Mouse (Mus musculus): ENCODE data around the gene Card6. TPM values are rescaled to one million over a fixed set of nuclear protein-coding genes. Genes with fewer than 3 reads are reported as not detected.

Gene Card6
- polyA plus RNA-seq (2015; fragmentation: Nextera tagmentation; extraction: Ambion mirVana): 2.6 and 2.9 TPM in 2 replicates

DNA sequence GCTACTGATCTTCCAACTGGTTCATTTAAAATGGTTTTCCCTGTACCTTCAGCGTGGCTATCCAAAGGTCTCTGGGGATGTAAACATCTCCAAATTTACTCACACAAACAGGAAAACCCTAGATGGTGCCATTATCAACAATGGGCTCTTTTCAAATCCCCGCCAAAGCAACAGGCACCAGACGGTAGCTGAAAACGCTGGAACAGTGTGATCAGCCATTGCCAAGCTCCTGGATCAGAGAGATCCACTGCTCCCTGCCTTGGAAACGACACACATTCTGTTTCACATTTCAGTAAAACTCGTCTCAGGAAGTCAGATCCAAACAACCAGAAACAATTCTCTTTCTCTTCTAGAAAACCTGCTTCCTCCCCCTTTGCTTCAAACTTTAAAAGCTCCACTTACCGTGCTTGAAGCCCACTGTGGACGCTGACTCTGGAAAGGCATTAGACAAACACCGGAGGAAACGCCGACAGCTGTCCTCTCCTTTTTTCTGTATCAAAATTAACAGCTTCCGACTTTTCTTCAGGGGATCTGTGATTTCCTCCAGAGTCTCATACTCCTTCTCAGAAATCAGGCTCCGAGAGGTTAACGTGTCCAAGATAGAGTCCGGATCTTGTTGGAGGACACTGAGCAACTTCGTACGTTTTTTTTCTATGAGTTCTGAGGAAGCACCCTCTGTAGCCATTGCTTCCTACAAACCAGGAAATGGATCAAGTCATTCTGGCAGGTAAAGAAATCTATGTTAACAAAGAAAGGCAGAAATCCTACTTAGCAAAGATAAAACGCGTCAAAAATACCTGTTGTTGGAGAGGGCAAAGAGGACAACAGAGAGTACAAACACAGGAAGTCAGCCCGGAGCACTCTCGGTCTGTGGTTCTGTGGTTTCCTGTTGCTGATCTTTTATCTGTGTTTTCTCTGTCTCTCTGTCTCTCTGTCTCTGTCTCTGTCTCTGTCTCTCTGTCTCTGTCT, at the start of gene Card6:
TSS of gene Card6 (minus strand) at position 854 of the 969 bp plus-strand sequence.

GRCm38 (mm10) chr15:5143361-5144020, 35.2 kb upstream of the Card6 start, which contains the start of gene Prkaa1:
Gene Prkaa1 (plus strand): TSS chr15:5143861.

GRCm38 (mm10) chr15:5116270-5117030, 8.1 kb upstream of the Card6 start, which contains the start of gene Rpl37:
Gene Rpl37 (plus strand): TSS chr15:5116645.

GRCm38 (mm10) chr15:5063635-5064034, 44.7 kb downstream of the Card6 start, which contains the start of gene C7:
Gene C7 (minus strand): TSS chr15:5063740.

Other genes starting within 250 kb of the Card6 start
- gene Mroh2b, start 209.8 kb downstream of the Card6 start, polyA plus RNA-seq (2015; fragmentation: Nextera tagmentation; extraction: Ambion mirVana): not detected in 2 replicates
- 3.0 and 3.9 TPM in 2 replicates for gene C7, start 44.8 kb downstream of the Card6 start, polyA plus RNA-seq (2015; fragmentation: Nextera tagmentation; extraction: Ambion mirVana)
- 874 and 1,204 TPM in 2 replicates for gene Rpl37, start 8.1 kb upstream of the Card6 start, polyA plus RNA-seq (2015; fragmentation: Nextera tagmentation; extraction: Ambion mirVana)
- 14.4 and 18.5 TPM in 2 replicates for gene Prkaa1, start 35.3 kb upstream of the Card6 start, polyA plus RNA-seq (2015; fragmentation: Nextera tagmentation; extraction: Ambion mirVana)
- 59.4 and 69.8 TPM in 2 replicates for gene Ttc33, start 77.0 kb upstream of the Card6 start, polyA plus RNA-seq (2015; fragmentation: Nextera tagmentation; extraction: Ambion mirVana)
- gene Ptger4, start 135.6 kb upstream of the Card6 start, polyA plus RNA-seq (2015; fragmentation: Nextera tagmentation; extraction: Ambion mirVana): 1.5 and 1.9 TPM in 2 replicates